Mouse (Mus musculus): ENCODE results near the gene Ush2a.

Gene Ush2a

DNA sequence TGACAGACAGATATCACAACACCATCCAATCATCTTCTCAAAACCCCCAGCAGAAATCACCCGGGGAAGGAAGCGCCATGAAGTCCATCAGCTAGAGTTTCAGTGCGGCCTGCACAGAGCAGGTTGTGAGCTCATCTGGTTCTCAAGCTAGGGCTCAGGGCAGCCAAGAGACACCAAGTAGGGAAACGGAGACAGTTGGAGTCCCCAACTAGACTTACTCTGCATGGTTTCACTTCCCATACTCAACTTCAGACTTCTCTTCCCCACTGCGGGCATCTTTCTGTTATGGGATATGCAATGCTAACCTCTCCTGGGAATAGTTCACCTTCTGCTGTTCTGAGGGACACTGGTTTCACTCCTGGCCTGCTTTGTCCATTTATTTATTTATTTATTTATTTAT, 277.8 kb downstream of the Ush2a start:
- no peak for DNase-seq (ENCODE audit: low read depth, low spot score)

DNA sequence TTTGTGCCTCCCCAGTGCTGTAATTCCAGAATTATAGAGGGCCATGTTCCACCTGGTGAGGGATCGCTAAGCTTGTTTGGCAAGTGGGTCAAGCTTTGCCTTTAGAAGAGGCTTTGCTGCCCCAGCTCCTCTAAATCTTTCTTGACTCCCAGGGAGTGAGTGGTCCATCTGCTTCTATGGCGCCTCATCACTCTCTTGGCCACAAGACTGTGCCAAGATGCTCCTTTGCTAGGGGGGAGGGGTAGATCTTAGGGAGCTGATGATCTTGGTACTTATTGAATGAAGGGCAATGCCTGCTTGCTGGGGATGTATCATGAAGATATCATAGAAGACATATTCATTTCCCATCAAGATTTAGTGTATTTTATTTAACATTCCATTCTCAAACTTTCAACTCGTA, 279.7 kb downstream of the Ush2a start:
- DNase-seq (ENCODE audit: low read depth, low spot score), result peak; percentile 15

DNA sequence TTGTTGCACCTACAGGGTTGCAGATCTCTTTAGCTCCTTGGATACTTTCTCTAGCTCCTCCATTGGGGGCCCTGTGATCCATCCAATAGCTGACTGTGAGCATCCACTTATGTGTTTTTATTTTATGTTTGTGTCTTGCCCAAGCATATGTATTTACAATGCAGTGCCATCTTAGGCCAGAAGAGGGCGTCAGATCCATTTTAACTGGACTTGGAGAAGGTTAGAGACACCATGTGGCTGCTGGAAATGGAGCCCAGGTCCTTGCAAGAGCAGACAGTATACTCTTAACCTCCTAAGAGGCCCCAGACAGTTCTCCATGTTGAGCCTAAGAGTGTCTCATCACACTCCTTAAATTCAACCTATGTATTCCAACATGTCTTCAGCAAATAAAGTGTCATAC, 281.5 kb downstream of the Ush2a start:
- DNase-seq (ENCODE audit: low read depth, low spot score), result no peak

DNA sequence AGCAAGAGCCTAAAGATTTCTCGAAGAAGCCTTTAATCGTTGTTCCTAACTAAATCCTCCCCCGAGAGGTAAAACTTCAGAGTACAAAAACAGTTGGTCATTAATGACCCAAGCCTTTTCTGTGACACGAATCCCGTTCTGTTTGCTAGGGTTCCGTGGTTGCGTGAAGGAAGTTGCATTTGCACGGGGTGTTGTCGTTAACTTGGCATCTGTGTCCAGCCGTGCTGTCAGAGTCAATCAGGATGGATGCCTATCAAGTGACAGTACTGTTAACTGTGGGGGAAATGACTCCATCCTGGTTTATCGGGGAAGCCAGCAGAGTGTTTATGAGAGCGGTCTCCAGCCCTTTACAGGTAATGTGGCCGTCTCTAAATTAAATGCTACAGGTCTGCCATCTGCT, 287.9 kb downstream of the Ush2a start:
- DNase-seq (ENCODE audit: low read depth, low spot score), result no peak

DNA sequence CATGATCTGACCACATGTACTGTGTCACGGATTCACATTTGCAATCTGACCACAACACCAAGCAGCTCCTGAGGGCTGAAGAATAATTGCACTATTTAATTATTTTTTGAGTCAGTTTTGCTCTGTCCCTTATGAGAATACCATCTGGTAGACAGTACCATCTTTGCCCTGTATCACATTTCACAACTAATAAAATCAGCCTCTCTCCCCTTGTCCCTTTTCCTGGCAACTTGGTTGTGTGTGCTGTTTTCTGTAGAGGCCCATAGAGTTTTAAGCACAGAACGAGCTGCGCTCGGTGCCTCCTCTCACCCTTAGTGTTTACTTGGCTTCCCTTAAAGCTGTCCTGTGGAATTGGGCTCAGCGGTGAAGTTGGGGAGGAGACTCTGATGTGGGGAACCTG, 290.0 kb downstream of the Ush2a start:
- no peak for DNase-seq (ENCODE audit: low read depth, low spot score)

DNA sequence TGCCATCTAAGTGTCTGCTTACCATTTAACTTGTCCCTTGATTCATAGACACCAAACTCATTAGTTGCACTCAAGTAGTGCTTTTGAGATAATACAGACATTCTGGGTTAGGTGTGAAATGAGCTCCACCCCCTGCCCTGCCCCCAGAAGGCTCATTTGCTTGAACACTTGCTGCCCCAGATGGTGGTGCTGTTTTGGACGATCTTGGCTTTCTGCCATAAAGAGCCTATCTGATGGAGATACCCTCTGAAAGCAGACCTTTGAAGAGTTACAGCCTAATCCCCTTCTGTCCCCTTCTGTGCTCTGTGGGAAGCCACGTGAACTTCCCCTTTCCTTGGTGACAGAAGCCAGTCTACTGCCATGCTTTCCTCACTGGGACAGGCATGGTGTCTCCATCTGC, 297.1 kb downstream of the Ush2a start:
- no peak for DNase-seq (ENCODE audit: low read depth, low spot score)

DNA sequence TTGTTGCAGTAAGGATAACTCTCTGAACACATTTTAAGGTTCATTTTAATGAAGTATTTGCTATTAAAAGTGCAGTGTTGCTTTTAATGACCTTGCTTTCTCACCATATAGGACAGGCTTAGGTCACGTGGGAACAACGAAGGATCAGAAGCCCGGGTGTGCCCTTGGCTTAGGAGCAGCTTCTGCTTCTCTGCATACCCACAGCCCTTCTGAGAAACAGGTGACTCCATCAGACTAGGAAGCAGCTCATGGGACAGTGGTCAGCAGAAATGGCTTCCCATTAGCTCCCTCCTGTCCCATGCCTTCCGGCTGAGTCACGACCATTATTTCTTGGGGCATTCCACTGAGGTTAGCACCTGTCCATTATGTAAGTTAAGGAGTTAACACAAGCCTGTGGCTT, 304.4 kb downstream of the Ush2a start:
- DNase-seq (ENCODE audit: low read depth, low spot score), result no peak

DNA sequence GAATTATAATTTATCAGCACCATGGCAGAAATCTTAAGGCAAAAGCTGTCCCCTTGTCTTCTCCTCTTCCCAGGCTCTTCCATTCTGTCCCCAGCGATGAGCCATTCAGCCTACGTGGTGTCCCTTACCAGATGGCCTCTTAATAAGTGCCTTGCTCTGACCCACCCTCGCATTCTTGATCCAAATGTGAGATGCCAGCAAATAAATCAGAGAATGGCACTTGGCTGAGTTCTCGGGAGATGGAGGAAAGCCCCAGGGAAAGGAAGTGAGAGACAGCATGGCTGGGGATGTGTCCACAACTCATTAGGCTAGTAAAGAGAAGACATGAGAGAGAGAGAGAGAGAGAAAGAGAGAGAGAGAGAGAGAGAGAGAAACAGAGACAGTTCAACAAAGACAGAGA, 305.7 kb downstream of the Ush2a start:
- DNase-seq (ENCODE audit: low read depth, low spot score), result no peak

DNA sequence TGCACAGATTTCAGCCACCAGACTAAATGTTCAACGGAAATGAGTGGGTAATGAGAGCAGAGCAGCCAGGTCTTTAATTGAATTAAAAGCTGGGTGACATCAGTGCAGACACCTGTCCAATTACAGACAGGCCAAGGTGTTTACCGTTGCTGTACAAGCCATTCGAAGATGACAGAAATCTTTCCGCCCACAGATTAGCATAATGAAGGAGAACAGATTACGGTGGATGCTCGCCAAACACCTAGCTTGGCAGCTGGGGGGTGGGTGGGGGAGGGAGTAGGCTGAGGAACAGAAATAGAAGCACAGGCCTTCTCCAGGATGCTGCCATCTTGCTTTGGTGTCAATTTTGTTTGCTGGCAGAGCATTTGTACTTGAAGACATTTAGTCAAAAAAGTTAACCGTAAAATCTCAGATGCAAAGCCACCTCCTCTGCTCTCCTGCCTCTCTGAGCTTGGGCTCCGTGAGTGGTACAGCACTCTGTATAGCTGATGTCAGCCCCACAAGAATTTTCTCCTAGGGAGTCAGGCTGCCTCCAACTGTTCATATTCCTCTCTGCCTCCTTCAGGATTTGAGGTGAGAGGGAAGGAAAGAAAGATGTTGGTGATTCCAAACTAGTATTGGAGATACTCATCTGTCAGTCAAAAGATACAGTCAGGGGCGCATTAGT, 306.6 kb downstream of the Ush2a start:
- DNase-seq (ENCODE audit: low read depth, low spot score), result peak; percentile 41

DNA sequence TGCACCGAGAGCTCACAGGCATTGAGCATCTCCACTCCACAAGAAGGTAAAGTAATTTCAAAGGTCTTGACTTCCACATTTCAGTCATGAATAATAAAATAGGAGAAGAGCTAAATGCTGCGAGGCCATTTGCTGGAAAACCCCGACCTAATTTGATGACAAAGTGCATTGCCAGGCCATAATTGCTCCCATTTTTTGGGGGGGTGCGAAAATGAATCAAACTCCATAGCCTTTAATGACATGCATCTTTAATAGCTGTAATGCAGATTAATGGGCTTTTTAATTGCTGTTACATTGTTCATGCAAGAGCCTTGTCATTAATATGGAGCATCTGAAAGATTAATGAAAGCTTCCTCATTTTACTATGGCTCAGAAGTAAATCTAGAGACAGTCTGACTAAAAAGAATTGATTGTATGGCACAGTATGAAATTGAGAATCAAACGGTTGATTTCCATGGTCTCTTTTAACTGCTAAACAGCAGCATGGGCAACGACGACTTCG, 314.5 kb downstream of the Ush2a start:
- no peak for DNase-seq (ENCODE audit: low read depth, low spot score)

DNA sequence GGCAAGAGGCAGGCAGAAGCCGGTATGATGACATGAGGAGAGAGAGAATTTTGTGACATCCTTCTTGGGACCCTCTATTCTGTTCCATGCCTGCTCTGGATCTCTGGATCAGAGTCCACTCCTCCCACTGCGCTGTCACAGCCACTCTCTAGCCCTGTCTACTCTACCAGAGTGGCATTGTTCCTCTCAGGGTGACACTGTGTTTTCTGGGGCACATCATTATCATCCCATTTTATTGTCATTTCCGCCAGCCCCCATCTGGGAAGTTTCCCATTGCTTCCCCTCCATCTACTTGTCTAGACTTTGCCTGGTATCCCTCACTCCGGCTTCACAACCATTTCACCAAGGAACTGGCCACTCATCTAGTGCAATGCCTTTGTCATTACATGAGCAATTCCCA, 315.6 kb downstream of the Ush2a start:
- DNase-seq (ENCODE audit: low read depth, low spot score), result no peak

DNA sequence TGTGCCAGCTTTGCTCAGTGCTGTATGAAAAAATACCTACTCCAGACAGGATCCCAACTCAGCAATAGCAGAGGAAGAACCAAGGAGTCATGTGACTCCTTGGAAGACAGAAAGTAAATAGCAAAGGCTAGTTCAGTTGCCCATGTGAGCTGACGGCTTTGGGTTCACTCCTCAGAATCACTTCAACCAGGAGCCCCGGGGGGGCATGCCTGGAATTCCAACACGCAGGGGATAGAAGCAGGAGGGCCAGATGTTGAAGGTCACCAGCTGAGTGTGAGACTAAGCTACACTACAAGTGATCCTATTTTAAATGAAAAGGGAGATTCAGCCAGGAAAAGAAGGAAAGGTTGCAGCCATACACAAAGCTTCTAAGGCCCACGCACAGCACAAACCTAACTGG, 319.3 kb downstream of the Ush2a start:
- no peak for DNase-seq (ENCODE audit: low read depth, low spot score)

DNA sequence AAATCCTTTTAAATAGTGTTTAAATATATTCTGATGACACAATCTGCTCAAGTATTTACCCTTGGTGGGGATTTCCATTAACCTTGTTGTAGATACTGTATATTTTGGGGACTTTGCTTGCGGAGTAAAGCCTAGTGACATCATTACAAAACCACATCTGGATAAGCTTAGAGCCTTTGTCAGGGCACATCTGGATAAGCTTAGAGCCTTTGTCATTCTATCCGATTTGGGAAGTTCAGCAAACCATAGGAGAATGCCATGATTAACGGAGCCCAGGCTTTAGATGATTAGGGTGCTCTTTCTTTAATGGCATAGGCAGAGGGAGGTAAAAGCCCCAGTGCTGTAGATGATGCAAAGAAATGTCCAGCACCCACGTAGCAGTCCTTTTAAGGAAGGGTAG, 333.4 kb downstream of the Ush2a start:
- peak; percentile 77 for DNase-seq (ENCODE audit: low read depth, low spot score)

DNA sequence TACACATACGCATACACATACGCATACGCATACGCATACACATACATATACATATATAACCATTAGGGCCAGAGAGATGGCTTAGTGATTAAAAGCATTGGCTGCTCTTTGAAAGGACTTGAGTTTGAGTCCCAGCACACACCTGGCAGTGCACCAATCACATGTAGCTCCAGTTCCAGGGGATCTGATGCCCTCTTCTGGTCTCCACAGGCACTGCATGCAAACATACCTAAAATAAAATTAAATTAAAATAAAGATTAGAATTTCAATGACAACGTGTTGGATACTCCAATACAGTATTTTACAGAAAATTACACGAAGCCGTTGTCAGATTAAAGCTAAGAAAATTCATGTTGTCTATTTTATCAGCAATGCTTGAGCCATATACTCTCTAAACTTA, 336.2 kb downstream of the Ush2a start:
- no peak for DNase-seq (ENCODE audit: low read depth, low spot score)

DNA sequence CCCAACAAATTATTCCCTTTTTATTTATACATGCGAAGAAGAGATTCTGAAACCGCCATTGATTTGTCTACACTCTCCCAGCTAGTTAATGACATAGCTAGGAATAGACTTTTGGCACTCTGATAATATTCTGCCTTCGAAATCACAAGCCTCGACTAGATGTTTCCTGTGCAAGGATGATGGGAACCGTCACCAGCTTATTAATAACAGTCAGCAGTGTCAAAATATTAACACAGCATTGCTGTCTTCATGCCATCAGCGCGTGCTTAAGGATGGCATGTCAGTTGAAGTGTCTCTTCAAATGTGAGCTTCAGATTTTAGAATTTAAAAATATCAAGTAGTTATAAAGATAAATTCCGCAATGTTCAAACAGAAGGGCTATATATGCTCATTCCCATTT, 337.3 kb downstream of the Ush2a start:
- no peak for DNase-seq (ENCODE audit: low read depth, low spot score)

DNA sequence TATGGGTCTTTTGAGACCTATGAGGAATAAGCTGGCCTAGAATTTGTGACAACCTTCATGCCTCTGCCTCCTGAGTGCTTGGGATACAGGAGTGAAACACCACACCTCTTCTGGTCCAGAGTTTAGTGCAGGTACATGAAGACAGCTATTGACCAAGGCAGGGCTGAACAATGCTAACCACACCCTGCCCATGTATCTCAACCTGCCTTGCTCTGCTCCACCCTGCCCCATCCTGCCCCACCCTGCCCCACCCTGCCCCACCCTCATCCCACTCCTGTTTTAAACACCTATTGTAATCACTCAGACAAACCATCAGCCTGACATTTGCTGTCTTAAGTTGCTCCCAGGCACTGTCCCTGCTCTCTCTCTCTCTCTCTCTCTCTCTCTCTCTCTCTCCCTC, 344.6 kb downstream of the Ush2a start:
- no peak for DNase-seq (ENCODE audit: low read depth, low spot score)

DNA sequence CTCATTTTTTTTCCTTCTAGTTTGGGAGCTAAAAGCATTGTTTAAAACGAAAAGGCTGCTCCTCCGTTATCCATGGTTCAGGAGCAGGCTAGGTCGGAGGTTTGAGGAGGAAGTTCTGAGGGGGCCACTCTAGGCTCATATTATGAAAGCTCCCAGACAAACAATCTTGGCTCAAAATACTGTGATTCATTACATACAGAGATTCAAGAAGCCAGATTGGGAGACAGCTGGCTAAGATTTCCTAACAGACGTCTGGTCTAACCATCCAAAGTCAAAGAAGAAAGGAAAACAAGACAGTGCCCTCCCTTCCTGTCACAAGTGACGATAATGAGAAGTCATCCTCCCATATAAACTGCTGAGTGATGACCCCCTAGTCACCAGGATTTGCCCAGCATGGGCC, 354.7 kb downstream of the Ush2a start:
- no peak for DNase-seq (ENCODE audit: low read depth, low spot score)

DNA sequence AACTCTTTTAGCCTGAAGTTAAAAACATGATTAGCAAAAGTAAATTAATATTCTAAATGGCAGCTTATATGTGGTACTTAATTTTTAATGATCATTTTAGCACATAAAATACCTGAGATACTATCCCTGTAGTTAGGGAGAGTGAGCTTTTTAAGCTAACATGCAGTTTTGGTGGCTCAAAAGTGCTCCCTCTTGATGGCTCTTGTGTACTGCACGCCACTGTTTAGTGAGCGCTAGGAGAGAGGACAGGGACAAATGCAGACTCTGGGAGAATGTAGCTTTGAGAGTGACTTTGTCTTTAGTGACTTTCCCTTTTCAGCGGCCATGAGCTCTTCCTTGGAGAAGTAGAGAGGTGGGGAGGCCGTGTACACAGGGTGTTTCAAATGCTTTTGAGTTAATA, 371.9 kb downstream of the Ush2a start:
- DNase-seq (ENCODE audit: low read depth, low spot score), result peak; percentile 2

DNA sequence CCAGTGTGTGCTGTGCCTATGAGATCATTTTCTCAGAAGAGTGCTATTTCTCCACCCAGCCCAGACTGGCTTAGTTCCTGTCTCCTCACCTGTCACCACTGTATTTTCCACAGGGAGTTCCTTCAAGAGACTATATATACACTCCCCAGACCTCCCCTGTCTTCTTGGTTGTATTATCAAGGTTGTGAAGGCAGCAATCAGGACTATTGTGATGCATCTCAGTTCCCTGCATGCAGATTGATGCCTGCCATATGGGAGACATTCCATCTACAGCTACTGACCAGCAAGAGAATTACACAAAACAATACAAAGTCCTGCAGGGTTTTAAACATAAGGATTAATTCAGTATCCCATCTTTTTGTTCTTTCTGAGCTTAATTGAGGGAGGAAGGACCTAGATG, 377.8 kb downstream of the Ush2a start:
- DNase-seq (ENCODE audit: low read depth, low spot score), result no peak

DNA sequence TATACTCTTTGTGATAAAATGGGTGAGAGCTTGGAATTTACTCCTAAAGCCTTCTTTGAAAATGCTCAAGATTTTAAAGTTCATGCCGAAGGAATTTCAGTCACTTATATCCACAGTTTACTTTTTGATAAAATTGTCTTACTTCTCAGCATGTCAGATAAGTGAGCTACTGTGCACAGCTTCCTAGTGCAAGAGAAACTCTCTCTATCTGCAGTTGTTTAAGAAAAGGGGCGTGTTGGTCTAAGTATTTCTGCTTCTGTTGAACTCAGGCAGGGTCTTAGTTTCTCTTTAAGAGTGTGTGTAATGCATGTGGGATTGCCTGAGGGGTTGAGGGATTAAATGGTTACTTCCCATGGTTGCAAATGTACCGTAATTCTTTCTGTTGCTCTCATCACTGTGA, 381.3 kb downstream of the Ush2a start:
- no peak for DNase-seq (ENCODE audit: low read depth, low spot score)

DNA sequence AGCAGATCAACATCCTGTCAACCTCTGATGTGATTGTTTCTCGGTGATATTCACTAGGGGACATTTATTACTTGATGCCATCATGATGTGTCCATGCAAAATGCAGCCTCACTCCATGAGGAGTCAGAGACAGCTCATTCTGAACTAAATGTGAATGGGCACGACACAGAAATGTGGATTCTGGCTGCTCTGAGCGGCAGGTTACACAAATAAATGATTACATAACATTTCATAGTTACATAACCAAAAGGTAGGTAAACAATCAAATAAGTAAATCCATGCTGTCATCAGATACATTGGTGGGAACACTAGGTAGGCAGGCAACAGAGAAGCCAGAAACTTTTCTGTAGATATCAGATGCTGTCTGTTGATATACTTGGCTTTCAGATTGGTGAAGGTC, 391.2 kb downstream of the Ush2a start:
- no peak for DNase-seq (ENCODE audit: low read depth, low spot score)

DNA sequence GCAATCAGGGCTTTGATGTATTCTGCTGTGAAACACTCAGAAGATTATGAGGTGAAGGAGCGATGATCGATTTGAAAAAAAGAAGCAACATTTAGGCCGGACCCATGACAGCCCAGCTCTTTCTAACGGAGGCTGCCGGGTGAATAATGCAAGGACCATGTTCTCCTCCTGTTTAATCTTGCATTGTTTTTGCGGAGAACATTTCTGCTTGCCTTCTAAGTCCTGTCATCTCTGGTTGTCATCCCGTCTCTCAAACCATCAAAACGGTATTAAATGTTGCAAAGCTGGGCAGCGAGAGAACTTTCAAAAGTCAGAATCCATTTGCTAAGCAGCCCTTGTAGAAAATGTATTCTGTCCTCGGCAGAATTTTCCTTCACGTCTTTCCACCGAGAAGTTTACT, 394.3 kb downstream of the Ush2a start:
- DNase-seq (ENCODE audit: low read depth, low spot score), result no peak

DNA sequence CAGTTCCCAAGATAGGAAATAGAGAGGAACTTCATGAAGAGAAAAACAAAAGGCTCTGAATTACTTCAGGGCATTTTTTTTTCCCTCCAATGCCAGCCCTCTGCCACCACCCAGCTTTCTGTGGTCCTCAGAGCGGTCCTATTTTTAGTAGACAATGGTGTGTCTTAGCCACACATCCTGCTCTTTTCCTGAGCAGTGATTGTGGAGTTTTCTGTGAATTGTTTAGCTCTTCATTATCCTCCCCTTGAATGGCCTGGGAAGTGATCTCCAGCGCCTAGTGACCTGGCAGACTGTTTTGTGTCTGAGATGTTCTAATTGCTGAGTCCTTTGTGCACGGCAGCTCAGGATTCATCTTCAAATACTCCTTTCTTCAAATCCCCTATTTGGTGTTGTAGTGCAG, 397.3 kb downstream of the Ush2a start:
- no peak for DNase-seq (ENCODE audit: low read depth, low spot score)

DNA sequence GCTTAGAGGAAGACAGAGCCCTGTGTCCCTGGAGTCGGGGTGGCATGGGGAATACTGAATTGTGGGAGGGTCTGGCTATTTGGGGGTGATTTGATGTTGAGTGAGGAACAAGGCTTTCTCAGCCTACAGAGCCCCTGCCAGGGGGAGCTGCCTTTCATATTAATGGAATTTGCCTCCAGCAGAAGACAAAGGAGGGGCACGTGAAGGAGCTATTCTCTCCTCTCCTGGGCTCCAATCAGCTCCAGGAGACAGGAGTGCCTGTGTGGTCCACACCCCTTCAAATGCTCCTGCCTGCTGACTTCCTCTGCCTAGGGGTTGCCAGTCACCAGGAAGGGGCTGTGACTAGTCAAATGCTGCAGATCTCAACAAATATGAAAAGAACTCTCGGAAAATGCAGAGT, 398.5 kb downstream of the Ush2a start:
- no peak for DNase-seq (ENCODE audit: low read depth, low spot score)

Measured in retina, adult 2 months (tissue).